Comparison of ENCODE assay signal across 25 mouse cellular contexts in genomic region chrX:72896055-72896437, GRCm38 (mm10). TPM values are rescaled to one million over a fixed set of nuclear protein-coding genes. Genes with fewer than 3 reads are reported as not detected.
DNase-seq lines count a peak whose midpoint lies in the region; ATAC-seq and TF ChIP-seq lines count a peak whose summit lies in the region.
"Had no signal": no experiment of that assay in that cellular context is flagged by ENCODE, and none has a peak within 500 bp of the region (broad histone marks: within the 10 kb centered on the region; RNA-seq: fewer than 3 reads in every experiment).

No protein-coding gene starts in this region.

- no peak for DNase-seq in layer of hippocampus, adult 2 months (ENCODE audit: low spot score in 2 of 2)
- DNase-seq in layer of hippocampus, postnatal 36 days, result no peak
- DNase-seq in hindbrain, embryonic 14.5 days (ENCODE audit: low spot score), result no peak
- no peak for DNase-seq in frontal cortex, postnatal 10 days (ENCODE audit: low spot score in 2 of 2)
- no peak for DNase-seq in layer of hippocampus, postnatal 25 days (ENCODE audit: extremely low spot score in 1 of 2, low spot score in 1 of 2)
- DNase-seq in embryo, embryonic 10 days (ENCODE audit: low spot score), result no peak
- DNase-seq: adrenal gland, postnatal 14 days; cerebellum, adult 9-11 months; gastrocnemius, adult 2 months; heart, postnatal 14 days; kidney, adult 2 months; kidney, postnatal 14 days; liver, postnatal 0 days; lung, postnatal 10 days had no signal

- no peaks in the 10 kb centered on the region for H3K36me3 ChIP-seq in hindbrain, embryonic 14.5 days (replicated peaks; ENCODE audit: control insufficient read depth, insufficient read depth)
- H3K36me3 ChIP-seq in midbrain, embryonic 13.5 days, result no peaks in the 10 kb centered on the region
- no peaks in the 10 kb centered on the region for H3K36me3 ChIP-seq in neural tube, embryonic 15.5 days
- H3K36me3 ChIP-seq: embryonic facial prominence, embryonic 15.5 days; G1E; heart, embryonic 12.5 days; limb, embryonic 10.5 days; stomach, embryonic 15.5 days had no signal

- no peak for ATAC-seq in hindbrain, embryonic 14.5 days (ENCODE audit: low FRiP score)
- ATAC-seq in midbrain, embryonic 13.5 days, result no peak
- no peak; the same call in 1 of the 2 replicates for ATAC-seq in neural tube, embryonic 15.5 days (ENCODE audit: low FRiP score)
- ATAC-seq: activated CD4-positive, CD25-positive, alpha-beta regulatory T cell, adult 4 months; inflammation-experienced regulatory T-cells, adult 6 months; liver, postnatal 0 days had no signal

- peak overlapping the region; percentile 36; the same call in 1 of the 2 replicates for H3K27ac ChIP-seq in layer of hippocampus, adult 2 months
- H3K27ac ChIP-seq in hindbrain, embryonic 14.5 days, result peak overlapping the region; percentile 87
- H3K27ac ChIP-seq in midbrain, embryonic 13.5 days, result peak overlapping the region; percentile 84
- peak overlapping the region; percentile 75 for H3K27ac ChIP-seq in neural tube, embryonic 15.5 days (replicated peaks)
- H3K27ac ChIP-seq: embryonic facial prominence, embryonic 15.5 days; gastrocnemius, adult 2 months; limb, embryonic 10.5 days; stomach, embryonic 15.5 days had no signal

- no peak overlapping the region for H3K4me3 ChIP-seq in layer of hippocampus, adult 2 months
- no peak overlapping the region for H3K4me3 ChIP-seq in hindbrain, embryonic 14.5 days (replicated peaks; ENCODE audit: low read length)
- no peak overlapping the region for H3K4me3 ChIP-seq in midbrain, embryonic 13.5 days (replicated peaks)
- H3K4me3 ChIP-seq in neural tube, embryonic 15.5 days (replicated peaks), result no peak overlapping the region
- H3K4me3 ChIP-seq: embryonic facial prominence, embryonic 15.5 days; gastrocnemius, adult 2 months; heart, embryonic 12.5 days; limb, embryonic 10.5 days; megakaryocyte, embryonic 14.5 days; myocyte; stomach, embryonic 15.5 days had no signal

- H3K4me1 ChIP-seq in hindbrain, embryonic 14.5 days (replicated peaks; ENCODE audit: control insufficient read depth, insufficient read depth, low read length), result peaks cover 8% of the 10 kb centered on the region; the same call in 1 of the 2 replicates
- peaks cover 11% of the 10 kb centered on the region for H3K4me1 ChIP-seq in midbrain, embryonic 13.5 days (replicated peaks)
- 0 out of 2 replicates have a peak, but pooled peaks cover 5% of the 10 kb centered on the region for H3K4me1 ChIP-seq in neural tube, embryonic 15.5 days
- H3K4me1 ChIP-seq: embryonic facial prominence, embryonic 15.5 days; heart, embryonic 12.5 days; limb, embryonic 10.5 days; megakaryocyte, embryonic 14.5 days; stomach, embryonic 15.5 days had no signal

- 36% methylated on average over 1 of the region's 1 CpGs for WGBS in hindbrain, embryonic 14.5 days
- 42% methylated on average over 1 of the region's 1 CpGs for WGBS in midbrain, embryonic 13.5 days
- WGBS in neural tube, embryonic 15.5 days, result 55% methylated on average over 1 of the region's 1 CpGs

- H3K4me2 ChIP-seq in hindbrain, embryonic 14.5 days (replicated peaks), result peak overlapping the region; percentile 30
- H3K4me2 ChIP-seq in midbrain, embryonic 13.5 days (replicated peaks), result 0 out of 2 replicates have a peak overlapping the region, but pooled peaks have one; percentile 26
- peak overlapping the region; percentile 29 for H3K4me2 ChIP-seq in neural tube, embryonic 15.5 days
- H3K4me2 ChIP-seq: embryonic facial prominence, embryonic 15.5 days; heart, embryonic 12.5 days; stomach, embryonic 15.5 days had no signal

- no peak overlapping the region for H3K9ac ChIP-seq in hindbrain, embryonic 14.5 days
- H3K9ac ChIP-seq in midbrain, embryonic 13.5 days (replicated peaks), result no peak overlapping the region
- H3K9ac ChIP-seq in neural tube, embryonic 15.5 days (replicated peaks), result no peak overlapping the region
- H3K9ac ChIP-seq: embryonic facial prominence, embryonic 15.5 days; heart, embryonic 12.5 days; liver, postnatal 0 days; stomach, embryonic 15.5 days had no signal

- H3K27me3 ChIP-seq in hindbrain, embryonic 14.5 days (ENCODE audit: control insufficient read depth, insufficient read depth, low read length), result no peaks in the 10 kb centered on the region
- no peaks in the 10 kb centered on the region for H3K27me3 ChIP-seq in midbrain, embryonic 13.5 days
- no peaks in the 10 kb centered on the region for H3K27me3 ChIP-seq in neural tube, embryonic 15.5 days (replicated peaks)
- H3K27me3 ChIP-seq: heart, embryonic 12.5 days; stomach, embryonic 15.5 days had no signal

- TF ChIP-seq CTCF in layer of hippocampus, adult 2 months (conservative IDR thresholded peaks at IDR 0.05), result no peak

- no peaks in the 10 kb centered on the region for H3K9me3 ChIP-seq in hindbrain, embryonic 14.5 days (ENCODE audit: control insufficient read depth, low read length)
- H3K9me3 ChIP-seq in midbrain, embryonic 13.5 days, result no peaks in the 10 kb centered on the region
- H3K9me3 ChIP-seq in neural tube, embryonic 15.5 days (replicated peaks), result no peaks in the 10 kb centered on the region
- H3K9me3 ChIP-seq: embryonic facial prominence, embryonic 15.5 days; G1E; heart, embryonic 12.5 days; limb, embryonic 10.5 days; megakaryocyte, embryonic 14.5 days; stomach, embryonic 15.5 days had no signal

RNA-seq across cellular contexts. Expression of gene Cetn2, which starts 22.2 kb away (rescaled TPM):
- total RNA-seq in layer of hippocampus, adult 2 months (2021), result 10 to 100 TPM; 49.0 to 55.4 TPM
- total RNA-seq in layer of hippocampus, postnatal 36 days (2021), result 10 to 100 TPM; 47.8 to 52.0 TPM
- polyA plus RNA-seq in hindbrain, embryonic 14.5 days (2014; fragmentation: Nextera tagmentation; extraction: Ambion mirVana), result 78.6 and 81.5 TPM in 2 replicates
- 90.9 and 96.0 TPM in 2 replicates for polyA plus RNA-seq in midbrain, embryonic 13.5 days (2015; fragmentation: Nextera tagmentation; extraction: Ambion mirVana)
- polyA plus RNA-seq in neural tube, embryonic 15.5 days (2015; fragmentation: Nextera tagmentation; extraction: Ambion mirVana), result 62.8 and 65.6 TPM in 2 replicates
- total RNA-seq in layer of hippocampus, postnatal 25 days (2021), result 10 to 100 TPM; 49.8 to 55.4 TPM

RNA-seq across cellular contexts. Expression of gene Nsdhl, which starts 22.3 kb away (rescaled TPM):
- 10 to 100 TPM; 21.3 to 22.1 TPM for total RNA-seq in layer of hippocampus, adult 2 months (2021)
- 10 to 100 TPM; 23.3 to 23.7 TPM for total RNA-seq in layer of hippocampus, postnatal 36 days (2021)
- polyA plus RNA-seq in hindbrain, embryonic 14.5 days (2014; fragmentation: Nextera tagmentation; extraction: Ambion mirVana), result 51.0 and 58.6 TPM in 2 replicates
- polyA plus RNA-seq in midbrain, embryonic 13.5 days (2015; fragmentation: Nextera tagmentation; extraction: Ambion mirVana), result 44.2 and 45.6 TPM in 2 replicates
- polyA plus RNA-seq in neural tube, embryonic 15.5 days (2015; fragmentation: Nextera tagmentation; extraction: Ambion mirVana), result 45.3 and 50.8 TPM in 2 replicates
- 10 to 100 TPM; 23.6 to 27.6 TPM for total RNA-seq in layer of hippocampus, postnatal 25 days (2021)

Comparison
In these comparisons a context has a peak if more than half of its experiments do, and no peak if none do; other contexts are left out.
1. H3K27ac ChIP-seq: peak in every context shown above with its lines; median percentile 87 in hindbrain, embryonic 14.5 days; 84 in midbrain, embryonic 13.5 days; 75 in neural tube, embryonic 15.5 days; 36 in layer of hippocampus, adult 2 months.